Mouse (Mus musculus) kidney, postnatal 0 days (tissue): Measurements from ENCODE around the gene Gm44965. TPM values are rescaled to one million over a fixed set of nuclear protein-coding genes. Genes with fewer than 3 reads are reported as not detected.

Experiments
- ATAC-seq: fragments of 200-750 bp; cut with Nextera tagmentation; replicated peaks from 2 replicates; pipeline ENCODE4 v1.8.0; 2017; ENCODE audit warnings: low read depth, moderate number of reproducible peaks, moderate TSS enrichment, moderate library complexity; ENCODE audit not compliant: low FRiP score
- DNase-seq: peaks from one replicate; pipeline ENCODE4 v3.0.0-alpha.2; 2016; ENCODE audit warnings: low spot score
- H3K27ac ChIP-seq: fragments of 300-500 bp; sonication (generic); 2 replicates; pipeline ENCODE4 v1.5.1; 2014; ENCODE audit warnings: mild to moderate bottlenecking
- H3K27me3 ChIP-seq: fragments of 300-500 bp; sonication (generic); 2 replicates; pipeline ENCODE4 v1.6.1; 2014; ENCODE audit warnings: low read length, mixed read lengths; ENCODE audit not compliant: insufficient read depth
- H3K36me3 ChIP-seq: fragments of 300-500 bp; sonication (generic); 2 replicates; pipeline ENCODE4 v1.6.1; 2014; ENCODE audit warnings: low read length, mixed read lengths; ENCODE audit not compliant: insufficient read depth
- H3K4me1 ChIP-seq: fragments of 300-500 bp; sonication (generic); replicated peaks from 2 replicates; pipeline ENCODE4 v1.6.1; 2014; ENCODE audit warnings: antibody characterized with exemption, low read length, mixed read lengths; ENCODE audit not compliant: insufficient read depth
- H3K4me2 ChIP-seq: fragments of 300-500 bp; sonication (generic); 2 replicates; pipeline ENCODE4 v1.6.1; 2014; ENCODE audit warnings: mild to moderate bottlenecking, low read length, moderate library complexity, mixed read lengths
- H3K4me3 ChIP-seq: fragments of 300-500 bp; sonication (generic); replicated peaks from 2 replicates; pipeline ENCODE4 v1.5.1; 2014; ENCODE audit warnings: low read depth, low read length
- H3K9ac ChIP-seq: fragments of 300-500 bp; sonication (generic); 2 replicates; pipeline ENCODE4 v1.6.1; 2014; ENCODE audit warnings: low read depth, low read length
- H3K9me3 ChIP-seq: fragments of 300-500 bp; sonication (generic); replicated peaks from 2 replicates; pipeline ENCODE4 v1.6.1; 2016; ENCODE audit warnings: low read length, inconsistent platforms, mixed read lengths
- CTCF ChIP-seq: IDR thresholded peaks from 2 replicates; pipeline ENCODE4 v1.5.1; 2016; ENCODE audit warnings: antibody characterized with exemption, low read depth, mild to moderate bottlenecking, moderate library complexity
- WGBS: fragments of 180-500 bp; shearing (Covaris S2); extraction: QIAGEN DNeasy Blood & Tissue Kit; methylation state at CpG from one replicate; pipeline ENCODE4 v1.1.7; 2014; 5-methylcytosine and 5-hydroxymethylcytosine counted together
- polyA plus RNA-seq: library from polyadenylated mRNA; unstranded; fragments of >200 nt; fragmentation: Nextera tagmentation; extraction: Ambion mirVana; gene quantifications from 2 replicates; pipeline ENCODE4 v1.2.1, GENCODE M21; 2015

Gm44965 gene
- polyA plus RNA-seq, 1 experiment from 2014 or later: not detected

- DNase-seq: no peak
- 83% methylated on average over 4 of the region's 4 CpGs for WGBS
- no peak for TF ChIP-seq CTCF
- Histone ChIP-seq H3K4me2 (no peak overlapping the region), H3K27me3 (no peaks in the 10 kb centered on the region), H3K27ac (no peak overlapping the region), H3K4me1 (no peaks in the 10 kb centered on the region; the same call in 1 of the 2 replicates), H3K9me3 (no peaks in the 10 kb centered on the region), H3K9ac (no peak overlapping the region), H3K36me3 (no peaks in the 10 kb centered on the region), H3K4me3 (no peak overlapping the region)
- ATAC-seq: no peak
Observed at GRCm38 (mm10) chr6:48664750-48665149, 71.0 kb downstream of the Gm44965 start.

- Histone ChIP-seq H3K4me2 (no peak overlapping the region), H3K9ac (no peak overlapping the region)
- 94% methylated on average over 9 of the region's 9 CpGs for WGBS
Observed at GRCm38 (mm10) chr6:48665471-48665870, 71.7 kb downstream of the Gm44965 start.

GRCm38 (mm10) chr6:48666159-48666586 is 72.4 kb downstream of the Gm44965 start:
- WGBS: 32% methylated on average over 7 of the region's 7 CpGs
- Histone ChIP-seq H3K4me2 (no peak overlapping the region), H3K9ac (no peak overlapping the region), H3K27me3 (no peaks in the 10 kb centered on the region), H3K4me1 (no peaks in the 10 kb centered on the region; the same call in 1 of the 2 replicates), H3K27ac (peak overlapping the region; percentile 55), H3K36me3 (no peaks in the 10 kb centered on the region), H3K9me3 (no peaks in the 10 kb centered on the region), H3K4me3 (no peak overlapping the region)
- TF ChIP-seq CTCF: no peak
- DNase-seq (peak; percentile 37), ATAC-seq (peak; percentile 80)

More at GRCm38 (mm10) chr6:48665471-48665870, 71.7 kb downstream of the Gm44965 start:
- DNase-seq (no peak), ATAC-seq (no peak)
- no peak for TF ChIP-seq CTCF
- H3K27ac ChIP-seq: peak overlapping the region; percentile 55
- H3K9me3 ChIP-seq: no peaks in the 10 kb centered on the region
- H3K4me3 ChIP-seq: no peak overlapping the region
- no peaks in the 10 kb centered on the region for H3K36me3 ChIP-seq
- H3K4me1 ChIP-seq: no peaks in the 10 kb centered on the region; the same call in 1 of the 2 replicates
- H3K27me3 ChIP-seq: no peaks in the 10 kb centered on the region

GRCm38 (mm10) chr6:48668022-48668421 is 74.3 kb downstream of the Gm44965 start:
- Histone ChIP-seq H3K27ac (no peak overlapping the region), H3K4me3 (no peak overlapping the region), H3K9ac (no peak overlapping the region), H3K27me3 (no peaks in the 10 kb centered on the region), H3K4me1 (no peaks in the 10 kb centered on the region; the same call in 1 of the 2 replicates), H3K4me2 (no peak overlapping the region), H3K36me3 (no peaks in the 10 kb centered on the region), H3K9me3 (no peaks in the 10 kb centered on the region)
- ATAC-seq (no peak), DNase-seq (no peak)
- no peak for TF ChIP-seq CTCF

Other genes starting within 250 kb of the Gm44965 start
- 15.7 and 16.0 TPM in 2 replicates for gene Krba1, start 198.4 kb upstream of the Gm44965 start, polyA plus RNA-seq
- 27.9 and 33.4 TPM in 2 replicates for gene Zfp467, start 148.1 kb upstream of the Gm44965 start, polyA plus RNA-seq
- 0.46 and 0.64 TPM in 2 replicates for gene Sspo, start 145.7 kb upstream of the Gm44965 start, polyA plus RNA-seq
- gene Atp6v0e2, start 56.3 kb upstream of the Gm44965 start, polyA plus RNA-seq: 31.1 and 34.6 TPM in 2 replicates
- gene Lrrc61, start 39.1 kb upstream of the Gm44965 start, polyA plus RNA-seq: 11.5 and 11.9 TPM in 2 replicates
- gene Rarres2, start 21.2 kb upstream of the Gm44965 start, polyA plus RNA-seq: 66.8 and 80.3 TPM in 2 replicates
- 0.38 TPM in 1 of 2 replicates, not detected in the other for gene Gm45021, start 4.3 kb upstream of the Gm44965 start, polyA plus RNA-seq
- 37.4 and 43.5 TPM in 2 replicates for gene Repin1, start 58 bp upstream of the Gm44965 start, polyA plus RNA-seq
- 6.4 and 7.7 TPM in 2 replicates for gene Zfp775, start 8.1 kb downstream of the Gm44965 start, polyA plus RNA-seq
- gene AI854703, start 32.8 kb downstream of the Gm44965 start, polyA plus RNA-seq: 7.1 and 7.9 TPM in 2 replicates
- gene Gimap8, start 53.3 kb downstream of the Gm44965 start, polyA plus RNA-seq: 4.2 and 4.5 TPM in 2 replicates
- 13.7 and 15.2 TPM in 2 replicates for gene Gimap9, start 82.2 kb downstream of the Gm44965 start, polyA plus RNA-seq
- 71.3 and 75.4 TPM in 2 replicates for gene Gimap4, start 90.6 kb downstream of the Gm44965 start, polyA plus RNA-seq
- gene Gimap6, start 114.3 kb downstream of the Gm44965 start, polyA plus RNA-seq: 60.1 and 60.6 TPM in 2 replicates
- 2.7 and 3.2 TPM in 2 replicates for gene Gm28053, start 124.7 kb downstream of the Gm44965 start, polyA plus RNA-seq
- gene Gimap7, start 124.7 kb downstream of the Gm44965 start, polyA plus RNA-seq: 0.10 and 0.14 TPM in 2 replicates
- 26.8 and 29.7 TPM in 2 replicates for gene Gimap1, start 145.1 kb downstream of the Gm44965 start, polyA plus RNA-seq
- gene Gimap5, start 152.3 kb downstream of the Gm44965 start, polyA plus RNA-seq: 26.4 and 32.2 TPM in 2 replicates
- 0.13 and 0.17 TPM in 2 replicates for gene Gimap3, start 176.9 kb downstream of the Gm44965 start, polyA plus RNA-seq
- 315 and 333 TPM in 2 replicates for gene Tmem176a, start 247.0 kb downstream of the Gm44965 start, polyA plus RNA-seq
- gene Tmem176b, start 247.6 kb downstream of the Gm44965 start, polyA plus RNA-seq: 669 and 685 TPM in 2 replicates